In the genomic region with DNA sequence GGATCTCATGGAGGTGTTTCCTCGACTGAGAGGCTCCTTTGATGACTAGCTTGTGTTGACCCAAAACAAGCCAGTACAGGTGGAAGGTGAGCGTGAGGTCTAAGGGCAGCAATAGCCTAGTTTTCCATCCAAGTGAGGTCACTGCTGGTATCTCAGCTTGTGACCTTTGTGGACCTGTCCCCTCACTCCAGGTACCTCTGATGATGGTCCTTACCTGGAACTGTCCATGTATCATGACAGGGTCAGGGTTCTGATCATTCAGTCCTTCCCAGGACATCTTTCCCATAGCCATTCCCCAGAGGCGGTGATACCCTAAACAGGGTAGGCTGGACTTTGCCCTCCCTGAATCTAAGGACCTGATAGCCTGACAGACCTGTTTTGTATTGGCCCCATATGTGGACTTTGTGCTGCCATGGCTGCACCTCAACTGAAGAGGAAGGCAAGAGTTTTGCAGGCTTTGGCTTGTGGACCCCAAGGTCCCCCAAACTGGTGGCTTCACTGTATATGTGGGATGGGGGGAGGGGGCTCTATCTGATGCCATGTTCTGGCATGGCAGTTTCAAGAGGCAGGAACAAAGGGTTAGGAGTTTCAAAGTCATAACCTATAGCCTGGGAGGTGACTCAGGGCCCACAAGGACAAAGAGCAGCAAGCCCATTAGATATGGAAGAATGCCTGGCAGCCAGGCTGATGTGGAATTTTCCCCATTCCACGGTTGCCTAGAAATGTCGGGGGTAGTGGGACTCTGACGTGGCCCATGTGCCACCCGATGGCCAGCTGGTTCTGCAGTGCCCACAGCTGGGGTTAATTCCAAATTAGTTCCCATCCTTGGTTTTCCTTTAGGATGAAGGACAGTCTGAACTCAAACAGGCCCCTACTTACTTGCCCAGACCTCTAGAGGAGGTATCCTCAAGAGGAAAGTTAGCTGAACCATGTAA, we compare ENCODE assay signal across 10 mouse cellular contexts. TPM values are rescaled to one million over a fixed set of nuclear protein-coding genes. Genes with fewer than 3 reads are reported as not detected.
A peak's percentile ranks its signal among the peaks of the same experiment; 100 is the strongest.
DNase-seq lines count a peak whose midpoint lies in the region; ATAC-seq and TF ChIP-seq lines count a peak whose summit lies in the region.
"Had no signal": no experiment of that assay in that cellular context is flagged by ENCODE, and none has a peak within 500 bp of the region (broad histone marks: within the 10 kb centered on the region; RNA-seq: fewer than 3 reads in every experiment).

No protein-coding gene starts in this region.

- DNase-seq in heart, postnatal 14 days, result no peak
- peak; percentile 59 to 76 for DNase-seq in kidney, adult 8-10 months
- no peak for DNase-seq in midbrain, postnatal 0 days (ENCODE audit: low spot score)
- DNase-seq in thymus, adult 18-20 months, result no peak
- no peak for DNase-seq in left cerebral cortex, postnatal 10 days (ENCODE audit: extremely low spot score in 1 of 2, low spot score in 2 of 2)
- DNase-seq: spleen, adult 18-20 months had no signal

- H3K9ac ChIP-seq in heart, embryonic 12.5 days, result no peak overlapping the region
- no peak overlapping the region for H3K9ac ChIP-seq in midbrain, postnatal 0 days (replicated peaks; ENCODE audit: low read length, poor library complexity, severe bottlenecking)

- TF ChIP-seq POLR2A in cortical plate, adult 2 months (IDR thresholded peaks at IDR 0.05; ENCODE audit: extremely low read depth, insufficient read depth, low read length), result no peak

- H3K4me3 ChIP-seq in heart, embryonic 12.5 days, result no peak overlapping the region
- peak overlapping the region; percentile 86; the same call in 1 of the 2 replicates for H3K4me3 ChIP-seq in cortical plate, adult 2 months (ENCODE audit: insufficient read depth, low read length)
- H3K4me3 ChIP-seq in midbrain, postnatal 0 days (ENCODE audit: low read depth, low read length), result peak overlapping the region; percentile 43; the same call in 1 of the 2 replicates

- H3K36me3 ChIP-seq in heart, embryonic 12.5 days, result peaks cover 37% of the 10 kb centered on the region
- H3K36me3 ChIP-seq in midbrain, postnatal 0 days (ENCODE audit: insufficient read depth, low read length), result peaks cover 24% of the 10 kb centered on the region

- H3K27me3 ChIP-seq in heart, embryonic 12.5 days (replicated peaks), result peaks cover 26% of the 10 kb centered on the region
- 0 out of 2 replicates have a peak, but pooled peaks cover 3% of the 10 kb centered on the region for H3K27me3 ChIP-seq in midbrain, postnatal 0 days (ENCODE audit: insufficient read depth, low read length)

- no peak for TF ChIP-seq CTCF in cortical plate, adult 2 months (IDR thresholded peaks at IDR 0.05; ENCODE audit: extremely low read depth, insufficient read depth, low read length)
- no peak for TF ChIP-seq CTCF in midbrain, postnatal 0 days (IDR thresholded peaks at IDR 0.05)

- H3K4me1 ChIP-seq in heart, embryonic 12.5 days (replicated peaks), result peaks cover 21% of the 10 kb centered on the region
- H3K4me1 ChIP-seq in cortical plate, adult 2 months (ENCODE audit: control insufficient read depth, insufficient read depth, low read length), result no peaks in the 10 kb centered on the region
- H3K4me1 ChIP-seq in midbrain, postnatal 0 days (ENCODE audit: insufficient read depth, low read length), result no peaks in the 10 kb centered on the region

- 56% methylated on average over 7 of the region's 7 CpGs for WGBS in heart, embryonic 12.5 days
- 68% methylated on average over 7 of the region's 7 CpGs for WGBS in midbrain, postnatal 0 days

- 0 out of 2 replicates have a peak, but pooled peaks have one; percentile 9 for ATAC-seq in heart, embryonic 12.5 days (ENCODE audit: insufficient number of reproducible peaks, low FRiP score)
- ATAC-seq in midbrain, postnatal 0 days (ENCODE audit: low FRiP score), result no peak
- no peak for ATAC-seq in megakaryocyte-erythroid progenitor cell, adult 5-6 weeks (replicated peaks; ENCODE audit: low FRiP score, low TSS enrichment, poor library complexity, severe bottlenecking)

- intact Hi-C loops in heart, postnatal 14 days (cut with DNase I), result no loop called here
- intact Hi-C loops in left cerebral cortex, postnatal 10 days (cut with DNase I), result no loop called here

- H3K27ac ChIP-seq in heart, embryonic 12.5 days (ENCODE audit: poor library complexity, severe bottlenecking), result no peak overlapping the region
- peak overlapping the region; percentile 83 for H3K27ac ChIP-seq in cortical plate, adult 2 months (ENCODE audit: insufficient read depth, low read length)
- H3K27ac ChIP-seq in midbrain, postnatal 0 days (ENCODE audit: low read depth, low read length), result 0 out of 2 replicates have a peak overlapping the region, but pooled peaks have one; percentile 47

- peak overlapping the region; percentile 92 for H3K4me2 ChIP-seq in heart, embryonic 12.5 days
- H3K4me2 ChIP-seq in midbrain, postnatal 0 days (ENCODE audit: low read depth, low read length, poor library complexity, severe bottlenecking), result peak overlapping the region; percentile 80

- no peaks in the 10 kb centered on the region for H3K9me3 ChIP-seq in heart, embryonic 12.5 days (replicated peaks)
- no peaks in the 10 kb centered on the region for H3K9me3 ChIP-seq in midbrain, postnatal 0 days (ENCODE audit: low read length)

RNA-seq across cellular contexts. Expression of gene Gal3st1, which starts 0.9 kb away (rescaled TPM):
- polyA plus RNA-seq in heart, embryonic 12.5 days (2016; fragmentation: Nextera tagmentation; extraction: Ambion mirVana), result 0.19 and 0.32 TPM in 2 replicates
- total RNA-seq in heart, postnatal 14 days (2021), result under 1 TPM; 0.32 to 0.33 TPM
- polyA plus RNA-seq in cortical plate, adult 2 months (2012; rRNA removed), result 32.0 and 36.4 TPM in 2 replicates
- 17.0 and 20.9 TPM in 2 replicates for total RNA-seq in midbrain, postnatal 0 days (2014; rRNA removed)
- 12.7 and 14.4 TPM in 2 replicates for polyA plus RNA-seq in midbrain, postnatal 0 days (2015; fragmentation: Nextera tagmentation; extraction: Ambion mirVana)
- total RNA-seq in left cerebral cortex, postnatal 10 days (2021), result 1 to 10 TPM; 9.2 to 9.9 TPM
- not detected in 2 replicates for total RNA-seq in megakaryocyte-erythroid progenitor cell, adult 5-6 weeks (2014; fragmentation: Nextera tagmentation)
- total RNA-seq in megakaryocyte-erythroid progenitor cell, adult 5-6 weeks (2017), result not detected in 2 replicates
- polyA plus RNA-seq: heart, embryonic 14.5 days had no signal

RNA-seq across cellular contexts. Expression of gene 4930556J24Rik, which starts 6.0 kb away (rescaled TPM):
- 0.22 TPM in 1 of 2 replicates, not detected in the other for polyA plus RNA-seq in heart, embryonic 12.5 days (2016; fragmentation: Nextera tagmentation; extraction: Ambion mirVana)
- not detected for total RNA-seq in heart, postnatal 14 days (2021)
- 0.08 and 0.27 TPM in 2 replicates for polyA plus RNA-seq in cortical plate, adult 2 months (2012; rRNA removed)
- total RNA-seq in midbrain, postnatal 0 days (2014; rRNA removed), result 0.16 TPM in 1 of 2 replicates, not detected in the other
- polyA plus RNA-seq in midbrain, postnatal 0 days (2015; fragmentation: Nextera tagmentation; extraction: Ambion mirVana), result 0.26 TPM in 1 of 2 replicates, not detected in the other
- under 1 TPM; 0.28 TPM for total RNA-seq in left cerebral cortex, postnatal 10 days (2021)
- not detected in 2 replicates for total RNA-seq in megakaryocyte-erythroid progenitor cell, adult 5-6 weeks (2014; fragmentation: Nextera tagmentation)
- not detected in 2 replicates for total RNA-seq in megakaryocyte-erythroid progenitor cell, adult 5-6 weeks (2017)
- polyA plus RNA-seq: heart, embryonic 14.5 days had no signal

RNA-seq across cellular contexts. Expression of gene Pes1, which starts 18.8 kb away (rescaled TPM):
- 57.1 and 63.3 TPM in 2 replicates for polyA plus RNA-seq in heart, embryonic 12.5 days (2016; fragmentation: Nextera tagmentation; extraction: Ambion mirVana)
- 10 to 100 TPM; 26.2 to 27.8 TPM for total RNA-seq in heart, postnatal 14 days (2021)
- 34.4 and 34.6 TPM in 2 replicates for polyA plus RNA-seq in cortical plate, adult 2 months (2012; rRNA removed)
- total RNA-seq in midbrain, postnatal 0 days (2014; rRNA removed), result 36.1 and 37.7 TPM in 2 replicates
- polyA plus RNA-seq in midbrain, postnatal 0 days (2015; fragmentation: Nextera tagmentation; extraction: Ambion mirVana), result 49.0 TPM in 2 replicates
- 10 to 100 TPM; 34.3 to 47.9 TPM for total RNA-seq in left cerebral cortex, postnatal 10 days (2021)
- total RNA-seq in megakaryocyte-erythroid progenitor cell, adult 5-6 weeks (2014; fragmentation: Nextera tagmentation), result 107 and 117 TPM in 2 replicates
- 143 and 228 TPM in 2 replicates for total RNA-seq in megakaryocyte-erythroid progenitor cell, adult 5-6 weeks (2017)

RNA-seq across cellular contexts. Expression of gene Sec14l4, which starts 48.7 kb away (rescaled TPM):
- polyA plus RNA-seq in heart, embryonic 12.5 days (2016; fragmentation: Nextera tagmentation; extraction: Ambion mirVana), result not detected in 2 replicates
- under 1 TPM; 0.20 to 0.50 TPM for total RNA-seq in heart, postnatal 14 days (2021)
- polyA plus RNA-seq in cortical plate, adult 2 months (2012; rRNA removed), result 0.17 and 0.26 TPM in 2 replicates
- total RNA-seq in midbrain, postnatal 0 days (2014; rRNA removed), result not detected in 2 replicates
- 0.05 TPM in 1 of 2 replicates, not detected in the other for polyA plus RNA-seq in midbrain, postnatal 0 days (2015; fragmentation: Nextera tagmentation; extraction: Ambion mirVana)
- under 1 TPM in 1 of 2 experiments, not detected in 1; 0.11 TPM for total RNA-seq in left cerebral cortex, postnatal 10 days (2021)
- total RNA-seq in megakaryocyte-erythroid progenitor cell, adult 5-6 weeks (2014; fragmentation: Nextera tagmentation), result not detected in 2 replicates
- total RNA-seq in megakaryocyte-erythroid progenitor cell, adult 5-6 weeks (2017), result not detected in 2 replicates
- polyA plus RNA-seq: heart, embryonic 14.5 days had no signal

RNA-seq across cellular contexts. Expression of gene Tcn2, which starts 50.6 kb away (rescaled TPM):
- 73.3 and 74.2 TPM in 2 replicates for polyA plus RNA-seq in heart, embryonic 12.5 days (2016; fragmentation: Nextera tagmentation; extraction: Ambion mirVana)
- 10 to 100 TPM; 44.5 to 54.0 TPM for total RNA-seq in heart, postnatal 14 days (2021)
- 32.0 and 33.7 TPM in 2 replicates for polyA plus RNA-seq in cortical plate, adult 2 months (2012; rRNA removed)
- total RNA-seq in midbrain, postnatal 0 days (2014; rRNA removed), result 20.9 and 28.8 TPM in 2 replicates
- polyA plus RNA-seq in midbrain, postnatal 0 days (2015; fragmentation: Nextera tagmentation; extraction: Ambion mirVana), result 22.0 and 27.0 TPM in 2 replicates
- total RNA-seq in left cerebral cortex, postnatal 10 days (2021), result 10 to 100 TPM; 13.0 to 14.5 TPM
- 4.0 and 6.7 TPM in 2 replicates for total RNA-seq in megakaryocyte-erythroid progenitor cell, adult 5-6 weeks (2014; fragmentation: Nextera tagmentation)
- 4.4 and 5.9 TPM in 2 replicates for total RNA-seq in megakaryocyte-erythroid progenitor cell, adult 5-6 weeks (2017)

Comparison
In these comparisons a context has a peak if more than half of its experiments do, and no peak if none do; other contexts are left out.
1. DNase-seq: peak in kidney, adult 8-10 months (2 of 2); none in heart, postnatal 14 days (0 of 2), midbrain, postnatal 0 days (single experiment), thymus, adult 18-20 months (0 of 2) and left cerebral cortex, postnatal 10 days (0 of 2).
2. RNA of gene Gal3st1, which starts 0.9 kb away (total RNA-seq): 17.0 to 20.9 TPM in midbrain, postnatal 0 days and 9.2 to 9.9 TPM in left cerebral cortex, postnatal 10 days; 0.32 to 0.33 TPM in heart, postnatal 14 days and not detected in megakaryocyte-erythroid progenitor cell, adult 5-6 weeks; every median in the first group is over 4 times any median in the second.